Mouse (Mus musculus) adipocyte (in vitro differentiated cells): ENCODE data around the gene Bst2.

Source experiments
- DNase-seq: peaks from one replicate; pipeline ENCODE4 v3.0.0-alpha.2; 2016; ENCODE audit warnings: low spot score

The Bst2 gene

DNA sequence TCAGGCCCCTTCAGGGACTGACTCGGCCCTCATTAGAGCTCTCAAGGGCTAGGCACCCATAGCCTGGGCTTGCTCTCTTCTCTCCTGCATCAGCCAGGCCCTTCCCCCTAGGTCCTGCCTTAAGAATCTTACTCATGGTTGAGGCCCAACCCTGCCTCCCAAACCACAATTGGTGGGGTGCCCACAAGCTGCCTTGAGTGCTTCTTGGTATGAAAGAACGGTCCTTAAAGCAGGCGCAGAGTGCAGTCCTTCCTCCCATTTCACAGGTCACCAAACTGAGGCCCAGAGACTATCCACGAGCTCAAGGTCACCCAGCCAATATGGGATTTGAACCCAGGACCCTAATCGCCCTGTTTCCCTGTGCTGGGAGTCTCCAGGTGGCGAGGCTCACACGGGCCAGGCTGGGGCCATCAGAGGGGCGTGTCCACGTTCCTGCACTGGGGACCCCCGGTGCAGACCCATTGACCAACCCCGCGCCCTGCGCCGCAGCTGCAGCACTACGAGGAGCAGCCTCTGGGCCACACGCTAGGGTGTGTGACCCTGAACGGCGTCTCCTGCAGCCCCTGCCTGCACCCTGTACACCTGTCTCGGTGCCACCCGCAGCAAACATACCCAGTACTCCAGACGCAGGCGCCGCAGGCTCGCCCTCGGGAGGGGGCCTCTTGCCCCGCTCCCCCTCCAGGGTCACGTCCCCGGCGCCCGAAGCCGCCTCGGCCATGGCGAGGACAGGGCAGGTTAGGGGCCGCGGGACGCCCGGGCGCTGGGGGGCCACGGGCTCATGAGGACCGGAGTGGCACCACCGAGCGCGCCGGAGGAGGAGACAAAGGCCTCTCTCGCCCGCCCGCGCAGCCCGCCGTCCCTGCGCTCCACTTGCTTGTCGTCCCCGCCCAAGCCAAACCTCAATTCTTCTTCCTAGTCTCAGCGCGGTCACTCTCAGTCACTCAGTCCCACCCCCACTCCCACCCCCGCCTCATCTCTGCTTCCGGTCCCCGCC lies 51.8 kb downstream of the Bst2 start, which contains the start of gene Ano8:
Gene Ano8 (minus strand): TSS at position 822 of the 994 bp plus-strand sequence.
- peak; percentile 87 for DNase-seq

DNA sequence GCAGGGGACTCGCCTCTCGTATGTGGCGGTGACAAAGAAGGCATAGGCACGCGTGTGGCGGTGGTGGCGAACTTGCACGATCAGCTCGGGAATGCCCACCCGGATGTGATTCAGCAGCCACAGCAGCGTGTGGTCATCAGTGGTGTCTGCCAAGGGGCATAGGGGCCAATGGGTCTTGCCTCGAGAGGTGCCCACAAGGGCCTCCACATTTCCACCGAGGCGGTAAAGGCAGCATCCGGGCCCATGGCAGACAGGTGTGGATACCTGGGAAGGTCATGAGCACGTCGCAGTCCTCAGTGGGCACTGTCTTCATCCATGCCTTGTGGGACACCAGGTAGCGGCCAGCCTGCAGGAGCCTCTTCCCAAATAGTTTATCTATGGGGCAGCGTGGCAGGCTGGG lies 52.5 kb downstream of the Bst2 start:
- DNase-seq: no peak
